Mouse (Mus musculus) embryonic facial prominence, embryonic 10.5 days (tissue): ENCODE data around the gene Zfp513. TPM values are rescaled to one million over a fixed set of nuclear protein-coding genes. Genes with fewer than 3 reads are reported as not detected.

Source experiments
- DNase-seq: peaks from one replicate; pipeline ENCODE4 v3.0.0-alpha.2; 2017; ENCODE audit warnings: low spot score
- H3K27ac ChIP-seq: fragments of 300-500 bp; sonication (generic); replicated peaks from 2 replicates; pipeline ENCODE4 v1.5.1; 2016; ENCODE audit warnings: mild to moderate bottlenecking
- H3K27me3 ChIP-seq: fragments of 300-500 bp; sonication (generic); replicated peaks from 2 replicates; pipeline ENCODE4 v1.6.1; 2016; ENCODE audit warnings: low read depth, mild to moderate bottlenecking; ENCODE audit not compliant: poor library complexity, severe bottlenecking
- H3K36me3 ChIP-seq: fragments of 300-500 bp; sonication (generic); replicated peaks from 2 replicates; pipeline ENCODE4 v1.6.1; 2016; ENCODE audit warnings: mild to moderate bottlenecking, moderate library complexity
- H3K4me1 ChIP-seq: fragments of 300-500 bp; sonication (generic); 2 replicates; pipeline ENCODE4 v1.6.1; 2016
- H3K4me3 ChIP-seq: fragments of 300-500 bp; sonication (generic); 2 replicates; pipeline ENCODE4 v1.5.1; 2016; ENCODE audit warnings: mild to moderate bottlenecking, moderate library complexity
- H3K9me3 ChIP-seq: fragments of 300-500 bp; sonication (generic); 2 replicates; pipeline ENCODE4 v1.6.1; 2016; ENCODE audit warnings: mild to moderate bottlenecking
- WGBS: fragments of 180-500 bp; shearing (Covaris S2); methylation state at CpG from one replicate; pipeline ENCODE4 v1.1.7; 2016; 5-methylcytosine and 5-hydroxymethylcytosine counted together
- polyA plus RNA-seq: library from polyadenylated mRNA; unstranded; fragments of >200 nt; fragmentation: Nextera tagmentation; extraction: Ambion mirVana; gene quantifications from 2 replicates; pipeline ENCODE4 v1.2.1, GENCODE M21; 2016

The Zfp513 gene
- polyA plus RNA-seq, 1 experiment from 2014 or later, result 11.4 TPM

- Histone ChIP-seq H3K27me3 (no peaks in the 10 kb centered on the region), H3K9me3 (peaks cover 5% of the 10 kb centered on the region), H3K27ac (no peak overlapping the region), H3K36me3 (peaks cover 81% of the 10 kb centered on the region), H3K4me1 (peaks cover 32% of the 10 kb centered on the region), H3K4me3 (peak overlapping the region; percentile 3; the same call in 1 of the 2 replicates)
- no peak for DNase-seq
- 85% methylated on average over 5 of the region's 5 CpGs for WGBS
Measured at GRCm38 (mm10) chr5:31198616-31199320, 3.3 kb downstream of the Zfp513 start.

- Histone ChIP-seq H3K27me3 (no peaks in the 10 kb centered on the region), H3K4me3 (peak overlapping the region; percentile 23; the same call in 1 of the 2 replicates), H3K4me1 (peaks cover 33% of the 10 kb centered on the region), H3K27ac (no peak overlapping the region), H3K9me3 (peaks cover 5% of the 10 kb centered on the region), H3K36me3 (peaks cover 75% of the 10 kb centered on the region)
- no peak for DNase-seq
- WGBS, result 84% methylated on average over 9 of the region's 9 CpGs
Measured at GRCm38 (mm10) chr5:31198170-31198569, 3.9 kb downstream of the Zfp513 start.

GRCm38 (mm10) chr5:31197072-31197471 is 5.0 kb downstream of the Zfp513 start:
- Histone ChIP-seq H3K9me3 (peaks cover 5% of the 10 kb centered on the region), H3K27ac (no peak overlapping the region), H3K4me3 (no peak overlapping the region), H3K27me3 (no peaks in the 10 kb centered on the region), H3K36me3 (peaks cover 66% of the 10 kb centered on the region), H3K4me1 (peaks cover 28% of the 10 kb centered on the region)
- no peak for DNase-seq
- 96% methylated on average over 12 of the region's 12 CpGs for WGBS

GRCm38 (mm10) chr5:31196207-31196606 is 5.9 kb downstream of the Zfp513 start:
- Histone ChIP-seq H3K27ac (no peak overlapping the region), H3K27me3 (no peaks in the 10 kb centered on the region), H3K9me3 (peaks cover 5% of the 10 kb centered on the region), H3K4me1 (peaks cover 34% of the 10 kb centered on the region), H3K4me3 (no peak overlapping the region), H3K36me3 (peaks cover 70% of the 10 kb centered on the region)
- WGBS, result 93% methylated on average over 10 of the region's 10 CpGs
- DNase-seq, result no peak

GRCm38 (mm10) chr5:31195671-31196070 is 6.4 kb downstream of the Zfp513 start:
- no peak for DNase-seq
- Histone ChIP-seq H3K27ac (no peak overlapping the region), H3K36me3 (peaks cover 73% of the 10 kb centered on the region), H3K9me3 (peaks cover 5% of the 10 kb centered on the region), H3K4me3 (no peak overlapping the region), H3K27me3 (no peaks in the 10 kb centered on the region), H3K4me1 (peaks cover 29% of the 10 kb centered on the region)
- 92% methylated on average over 4 of the region's 4 CpGs for WGBS

- WGBS, result 91% methylated on average over 16 of the region's 16 CpGs
- no peak overlapping the region for H3K27ac ChIP-seq
- H3K27me3 ChIP-seq, result no peaks in the 10 kb centered on the region
- H3K9me3 ChIP-seq, result no peaks in the 10 kb centered on the region
- H3K4me1 ChIP-seq, result peaks cover 23% of the 10 kb centered on the region
- DNase-seq, result no peak
- H3K36me3 ChIP-seq, result peaks cover 73% of the 10 kb centered on the region
- H3K4me3 ChIP-seq, result peak overlapping the region; percentile 87
Measured at GRCm38 (mm10) chr5:31194486-31195485, 7.3 kb downstream of the Zfp513 start.

- Histone ChIP-seq H3K27me3 (no peaks in the 10 kb centered on the region), H3K4me1 (peaks cover 23% of the 10 kb centered on the region), H3K36me3 (peaks cover 72% of the 10 kb centered on the region), H3K4me3 (peak overlapping the region; percentile 87), H3K27ac (peak overlapping the region; percentile 90), H3K9me3 (no peaks in the 10 kb centered on the region)
- WGBS, result 12% methylated on average over 25 of the region's 25 CpGs
- DNase-seq, result no peak
Measured at GRCm38 (mm10) chr5:31193631-31194281, 8.3 kb downstream of the Zfp513 start.

GRCm38 (mm10) chr5:31192939-31193630 is 9.0 kb downstream of the Zfp513 start, which contains the start of the genes Snx17 and Eif2b4:
TSS of gene Snx17 (plus strand) at chr5:31193227.
TSS of gene Eif2b4 (minus strand) at chr5:31193430.
- H3K4me1 ChIP-seq, result peaks cover 23% of the 10 kb centered on the region
- H3K9me3 ChIP-seq, result no peaks in the 10 kb centered on the region
- peak within 1 kb of the TSS; percentile 87 for H3K4me3 ChIP-seq
- DNase-seq, result peak; percentile 99
- peaks cover 72% of the 10 kb centered on the region for H3K36me3 ChIP-seq
- H3K27ac ChIP-seq, result peak within 1 kb of the TSS; percentile 90
- under 1% methylated on average over 48 of the region's 48 CpGs for WGBS
- no peaks in the 10 kb centered on the region for H3K27me3 ChIP-seq

- Histone ChIP-seq H3K36me3 (peaks cover 72% of the 10 kb centered on the region), H3K4me1 (peaks cover 23% of the 10 kb centered on the region), H3K27me3 (no peaks in the 10 kb centered on the region), H3K9me3 (no peaks in the 10 kb centered on the region), H3K27ac (peak overlapping the region; percentile 90), H3K4me3 (peak overlapping the region; percentile 87)
- WGBS, result 16% methylated on average over 42 of the region's 42 CpGs
- no peak for DNase-seq
Measured at GRCm38 (mm10) chr5:31192045-31192938, 9.8 kb downstream of the Zfp513 start.

GRCm38 (mm10) chr5:31190201-31190600 is 11.9 kb downstream of the Zfp513 start:
- Histone ChIP-seq H3K9me3 (no peaks in the 10 kb centered on the region), H3K4me3 (0 out of 2 replicates have a peak overlapping the region, but pooled peaks have one; percentile 1), H3K4me1 (peaks cover 23% of the 10 kb centered on the region), H3K27me3 (no peaks in the 10 kb centered on the region), H3K27ac (no peak overlapping the region), H3K36me3 (peaks cover 62% of the 10 kb centered on the region)
- DNase-seq, result no peak
- 91% methylated on average over 9 of the region's 9 CpGs for WGBS

- H3K36me3 ChIP-seq, result peaks cover 53% of the 10 kb centered on the region
- no peak for DNase-seq
- 80% methylated on average over 4 of the region's 4 CpGs for WGBS
Measured at GRCm38 (mm10) chr5:31188223-31188840, 13.8 kb downstream of the Zfp513 start.

More at GRCm38 (mm10) chr5:31188223-31188840, 13.8 kb downstream of the Zfp513 start:
- Histone ChIP-seq H3K27me3 (no peaks in the 10 kb centered on the region), H3K4me1 (peaks cover 12% of the 10 kb centered on the region), H3K27ac (no peak overlapping the region), H3K4me3 (no peak overlapping the region), H3K9me3 (no peaks in the 10 kb centered on the region)
